8 mouse cellular contexts compared by ENCODE assay signal in the genomic region with DNA sequence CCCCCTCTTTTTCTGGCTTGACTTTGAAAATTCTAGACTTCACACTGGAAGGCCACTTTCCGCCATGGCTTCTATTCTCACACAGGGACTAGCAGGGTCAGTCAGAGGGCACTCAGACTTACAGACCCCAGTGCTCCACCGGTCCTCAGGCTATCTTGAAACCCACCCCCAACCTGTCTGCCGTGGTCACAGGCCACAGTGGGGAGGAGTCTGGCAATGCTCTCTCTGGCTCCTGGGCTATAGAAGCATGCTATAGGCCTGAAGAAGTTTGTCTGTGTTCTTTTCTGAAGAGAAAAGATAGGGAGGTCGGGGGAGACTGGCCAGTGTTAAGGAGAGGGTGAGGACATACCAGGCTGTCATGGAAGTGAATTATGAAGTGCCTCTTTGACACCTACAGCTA. TPM values are rescaled to one million over a fixed set of nuclear protein-coding genes. Genes with fewer than 3 reads are reported as not detected.
A peak's percentile ranks its signal among the peaks of the same experiment; 100 is the strongest.
DNase-seq lines count a peak whose midpoint lies in the region; ATAC-seq and TF ChIP-seq lines count a peak whose summit lies in the region.

No protein-coding gene starts in this region.

- peak overlapping the region; percentile 46; the same call in 1 of the 2 replicates for H3K9ac ChIP-seq in embryonic facial prominence, embryonic 14.5 days (ENCODE audit: low read depth, low read length)
- H3K9ac ChIP-seq in liver, embryonic 11.5 days (ENCODE audit: low read depth, low read length): no peak overlapping the region

- no peaks in the 10 kb centered on the region for H3K36me3 ChIP-seq in kidney, adult 2 months (ENCODE audit: control insufficient read depth, insufficient read depth, low read length)
- peaks cover 16% of the 10 kb centered on the region for H3K36me3 ChIP-seq in embryonic facial prominence, embryonic 14.5 days (ENCODE audit: control insufficient read depth, insufficient read depth, low read length)
- H3K36me3 ChIP-seq in liver, embryonic 11.5 days (ENCODE audit: control insufficient read depth, insufficient read depth, low read length): peaks cover 8% of the 10 kb centered on the region; the same call in 1 of the 2 replicates

- H3K27me3 ChIP-seq in kidney, adult 2 months (replicated peaks; ENCODE audit: control insufficient read depth, insufficient read depth, low read length): no peaks in the 10 kb centered on the region
- H3K27me3 ChIP-seq in embryonic facial prominence, embryonic 14.5 days (replicated peaks; ENCODE audit: control insufficient read depth, insufficient read depth, low read length): no peaks in the 10 kb centered on the region
- H3K27me3 ChIP-seq in liver, embryonic 11.5 days (replicated peaks; ENCODE audit: control insufficient read depth, insufficient read depth, low read length): no peaks in the 10 kb centered on the region

- H3K4me1 ChIP-seq in kidney, adult 2 months (ENCODE audit: control insufficient read depth, insufficient read depth, low read length): no peaks in the 10 kb centered on the region
- H3K4me1 ChIP-seq in embryonic facial prominence, embryonic 14.5 days (ENCODE audit: control insufficient read depth, insufficient read depth, low read length): peaks cover 38% of the 10 kb centered on the region
- peaks cover 11% of the 10 kb centered on the region for H3K4me1 ChIP-seq in liver, embryonic 11.5 days (replicated peaks; ENCODE audit: control insufficient read depth, insufficient read depth, low read length)

- H3K9me3 ChIP-seq in embryonic facial prominence, embryonic 14.5 days (ENCODE audit: control insufficient read depth, low read length): no peaks in the 10 kb centered on the region
- H3K9me3 ChIP-seq in liver, embryonic 11.5 days (ENCODE audit: control insufficient read depth, low read length): no peaks in the 10 kb centered on the region

- no peak overlapping the region for H3K4me3 ChIP-seq in kidney, adult 2 months (ENCODE audit: insufficient read depth, low read depth, low read length)
- no peak overlapping the region for H3K4me3 ChIP-seq in embryonic facial prominence, embryonic 14.5 days (ENCODE audit: low read depth, low read length)
- no peak overlapping the region for H3K4me3 ChIP-seq in liver, embryonic 11.5 days (ENCODE audit: low read depth, low read length)
- H3K4me3 ChIP-seq in left cerebral cortex, adult 2 months: no peak overlapping the region

- DNase-seq in kidney, adult 2 months: no peak
- DNase-seq in kidney, adult 11 months: no peak
- DNase-seq in embryo, embryonic 10 days (ENCODE audit: low spot score): peak; percentile 50
- DNase-seq in embryonic facial prominence, embryonic 14.5 days (ENCODE audit: low spot score): no peak
- no peak for DNase-seq in liver, embryonic 11.5 days (ENCODE audit: low spot score)
- DNase-seq in urinary bladder, postnatal 25 days (ENCODE audit: low spot score): no peak
- DNase-seq in left cerebral cortex, adult 2 months (ENCODE audit: extremely low spot score in 1 of 2, low spot score in 2 of 2): no peak
- no peak for DNase-seq in cerebellum, adult 18-20 months

- H3K27ac ChIP-seq in kidney, adult 2 months (ENCODE audit: insufficient read depth, low read depth, low read length): peak overlapping the region; percentile 7; the same call in 1 of the 2 replicates
- H3K27ac ChIP-seq in embryonic facial prominence, embryonic 14.5 days (replicated peaks; ENCODE audit: low read depth, low read length): peak overlapping the region; percentile 98
- H3K27ac ChIP-seq in liver, embryonic 11.5 days (ENCODE audit: low read depth, low read length): peak overlapping the region; percentile 73
- no peak overlapping the region for H3K27ac ChIP-seq in left cerebral cortex, adult 2 months

- intact Hi-C loops in left cerebral cortex, adult 2 months (cut with DNase I): no loop called here

- WGBS in kidney, adult 2 months: 43% methylated on average over 4 of the region's 4 CpGs
- whole genome bisulfite sequencing in embryonic facial prominence, embryonic 14.5 days: 27% methylated on average over 4 of the region's 4 CpGs
- 37% methylated on average over 4 of the region's 4 CpGs for WGBS in liver, embryonic 11.5 days

- H3K4me2 ChIP-seq in embryonic facial prominence, embryonic 14.5 days (ENCODE audit: low read depth, low read length): peak overlapping the region; percentile 45
- no peak overlapping the region for H3K4me2 ChIP-seq in liver, embryonic 11.5 days

- TF ChIP-seq POLR2A in kidney, adult 2 months (IDR thresholded peaks at IDR 0.05; ENCODE audit: low read depth, low read length): no peak

- ATAC-seq in embryonic facial prominence, embryonic 14.5 days (ENCODE audit: low read depth): no peak
- no peak for ATAC-seq in liver, embryonic 11.5 days (replicated peaks; ENCODE audit: low FRiP score)

- no peak for TF ChIP-seq CTCF in kidney, adult 2 months (conservative IDR thresholded peaks at IDR 0.05; ENCODE audit: insufficient read depth, insufficient read length, low read depth, low read length)
- no peak for TF ChIP-seq CTCF in left cerebral cortex, adult 2 months (IDR thresholded peaks at IDR 0.05)

RNA-seq across cellular contexts. Expression of a gene that starts 39.9 kb away (rescaled TPM):
- polyA plus RNA-seq in kidney, adult 2 months (2012; rRNA removed): 23.1 and 28.5 TPM in 2 replicates
- polyA plus RNA-seq in embryonic facial prominence, embryonic 14.5 days (2014; fragmentation: Nextera tagmentation; extraction: Ambion mirVana): 338 and 413 TPM in 2 replicates
- polyA plus RNA-seq in liver, embryonic 11.5 days (2014; fragmentation: Nextera tagmentation; extraction: Ambion mirVana): 142 and 148 TPM in 2 replicates
- total RNA-seq in left cerebral cortex, adult 2 months (2021): 100 to 1,000 TPM; 334 to 344 TPM
